Mouse (Mus musculus) ES-Bruce4 (cell line): Measurements from ENCODE around the gene Smok3b.

ENCODE experiments used
- CTCF ChIP-seq: IDR thresholded peaks from one replicate; pipeline ENCODE4 v1.8.1; 2011; ENCODE audit warnings: low read depth, low read length
- EP300 ChIP-seq: IDR thresholded peaks from 2 replicates; pipeline ENCODE4 v1.6.1; 2011; ENCODE audit warnings: low read depth, low read length; ENCODE audit not compliant: insufficient read depth
- POLR2A ChIP-seq: IDR thresholded peaks from one replicate; pipeline ENCODE4 v1.8.1; 2011; ENCODE audit warnings: low read length; ENCODE audit not compliant: insufficient read depth

- TF ChIP-seq CTCF = no peak
- no peak for TF ChIP-seq POLR2A
- no peak for TF ChIP-seq EP300
Measured at GRCm38 (mm10) chr5:138085421-138085911, 64.2 kb downstream of the Smok3b start.
